Mouse (Mus musculus): Measurements from ENCODE around the gene Grn. TPM values are rescaled to one million over a fixed set of nuclear protein-coding genes. Genes with fewer than 3 reads are reported as not detected.

Grn gene
- polyA plus RNA-seq, 2 experiments, result 28.9 to 34.1 TPM

- peak; percentile 17; the same call in 1 of the 2 replicates for ATAC-seq (ENCODE audit: insufficient read depth)
- peaks cover 19% of the 10 kb centered on the region for H3K27me3 ChIP-seq (ENCODE audit: control insufficient read depth, insufficient read depth, low read length)
These were observed 4.3 kb downstream of the Grn start for GRCm38 (mm10) chr11:102434406-102434805.

GRCm38 (mm10) chr11:102434816-102435705 lies 4.9 kb downstream of the Grn start:
- 79% methylated on average over 11 of the region's 11 CpGs for WGBS (ENCODE audit: insufficient replicate concordance)
- H3K4me1 ChIP-seq (replicated peaks; ENCODE audit: control insufficient read depth in 2 of 2, insufficient read depth in 2 of 2, low read length in 1 of 2), result peaks cover 0 to 6% of the 10 kb centered on the region in 2 experiments; a peak in 2 of 4 replicates

More at GRCm38 (mm10) chr11:102434406-102434805, 4.3 kb downstream of the Grn start:
- Histone ChIP-seq H3K4me1 (replicated peaks; ENCODE audit: control insufficient read depth in 2 of 2, insufficient read depth in 2 of 2, low read length in 1 of 2) (peaks cover 5 to 12% of the 10 kb centered on the region in 2 experiments; a peak in 3 of 4 replicates), H3K27ac (no peak overlapping the region), H3K9ac (replicated peaks) (no peak overlapping the region), H3K4me3 (ENCODE audit: insufficient read depth in 1 of 2, low read depth in 2 of 2, low read length in 2 of 2) (no peak overlapping the region), H3K36me3 (replicated peaks; ENCODE audit: control insufficient read depth, insufficient read depth, low read depth) (no peaks in the 10 kb centered on the region), H3K9me3 (ENCODE audit: control insufficient read depth, low read length) (no peaks in the 10 kb centered on the region), H3K4me2 (ENCODE audit: low read depth) (no peak overlapping the region)
- TF ChIP-seq EP300 (IDR thresholded peaks at IDR 0.05; ENCODE audit: low read depth) (no peak), CTCF (IDR thresholded peaks at IDR 0.05; ENCODE audit: low read depth) (peak; percentile 98)
- 16% methylated on average over 7 of the region's 7 CpGs for WGBS (ENCODE audit: insufficient replicate concordance)
- peak; percentile 62 to 74 (median 66) for DNase-seq (ENCODE audit: low read depth in 3 of 3, low spot score in 3 of 3)

GRCm38 (mm10) chr11:102435754-102436470 lies 5.8 kb downstream of the Grn start:
- WGBS (ENCODE audit: insufficient replicate concordance), result 79% methylated on average over 18 of the region's 18 CpGs
- Histone ChIP-seq H3K4me1 (replicated peaks; ENCODE audit: control insufficient read depth in 2 of 2, insufficient read depth in 2 of 2, low read length in 1 of 2) (0 out of 4 replicates have a peak, but pooled peaks cover 0 to 6% of the 10 kb centered on the region in 2 experiments), H3K9me3 (ENCODE audit: control insufficient read depth, low read length) (no peaks in the 10 kb centered on the region), H3K27me3 (ENCODE audit: control insufficient read depth, insufficient read depth, low read length) (peaks cover 23% of the 10 kb centered on the region), H3K27ac (no peak overlapping the region), H3K9ac (replicated peaks) (no peak overlapping the region), H3K4me2 (ENCODE audit: low read depth) (no peak overlapping the region), H3K4me3 (ENCODE audit: insufficient read depth in 1 of 2, low read depth in 2 of 2, low read length in 2 of 2) (no peak overlapping the region), H3K36me3 (replicated peaks; ENCODE audit: control insufficient read depth, insufficient read depth, low read depth) (no peaks in the 10 kb centered on the region)
- no peak for TF ChIP-seq CTCF (IDR thresholded peaks at IDR 0.05; ENCODE audit: low read depth)
- TF ChIP-seq EP300 (IDR thresholded peaks at IDR 0.05; ENCODE audit: low read depth), result no peak
- no peak for DNase-seq (ENCODE audit: low read depth in 3 of 3, low spot score in 3 of 3)
- no peak for ATAC-seq (ENCODE audit: insufficient read depth)

More at GRCm38 (mm10) chr11:102434816-102435705, 4.9 kb downstream of the Grn start:
- DNase-seq (ENCODE audit: low read depth in 3 of 3, low spot score in 3 of 3) (no peak), ATAC-seq (ENCODE audit: insufficient read depth) (no peak)
- H3K9ac ChIP-seq (replicated peaks), result no peak overlapping the region
- no peak for TF ChIP-seq EP300 (IDR thresholded peaks at IDR 0.05; ENCODE audit: low read depth)
- no peak for TF ChIP-seq CTCF (IDR thresholded peaks at IDR 0.05; ENCODE audit: low read depth)
- H3K4me3 ChIP-seq (ENCODE audit: insufficient read depth in 1 of 2, low read depth in 2 of 2, low read length in 2 of 2), result no peak overlapping the region
- peaks cover 23% of the 10 kb centered on the region for H3K27me3 ChIP-seq (ENCODE audit: control insufficient read depth, insufficient read depth, low read length)
- no peak overlapping the region for H3K4me2 ChIP-seq (ENCODE audit: low read depth)
- no peaks in the 10 kb centered on the region for H3K36me3 ChIP-seq (replicated peaks; ENCODE audit: control insufficient read depth, insufficient read depth, low read depth)
- H3K27ac ChIP-seq, result no peak overlapping the region
- no peaks in the 10 kb centered on the region for H3K9me3 ChIP-seq (ENCODE audit: control insufficient read depth, low read length)

GRCm38 (mm10) chr11:102436471-102436790 lies 6.3 kb downstream of the Grn start:
- Histone ChIP-seq H3K27ac (no peak overlapping the region), H3K27me3 (ENCODE audit: control insufficient read depth, insufficient read depth, low read length) (peaks cover 23% of the 10 kb centered on the region), H3K4me3 (ENCODE audit: insufficient read depth in 1 of 2, low read depth in 2 of 2, low read length in 2 of 2) (no peak overlapping the region), H3K9me3 (ENCODE audit: control insufficient read depth, low read length) (no peaks in the 10 kb centered on the region), H3K4me2 (ENCODE audit: low read depth) (no peak overlapping the region), H3K4me1 (replicated peaks; ENCODE audit: control insufficient read depth in 2 of 2, insufficient read depth in 2 of 2, low read length in 1 of 2) (0 out of 4 replicates have a peak, but pooled peaks cover 0 to 3% of the 10 kb centered on the region in 2 experiments), H3K9ac (replicated peaks) (no peak overlapping the region), H3K36me3 (replicated peaks; ENCODE audit: control insufficient read depth, insufficient read depth, low read depth) (no peaks in the 10 kb centered on the region)
- ATAC-seq (ENCODE audit: insufficient read depth), result no peak
- WGBS (ENCODE audit: insufficient replicate concordance), result 74% methylated on average over 10 of the region's 10 CpGs
- DNase-seq (ENCODE audit: low read depth in 3 of 3, low spot score in 3 of 3), result no peak
- no peak for TF ChIP-seq CTCF (IDR thresholded peaks at IDR 0.05; ENCODE audit: low read depth)
- TF ChIP-seq EP300 (IDR thresholded peaks at IDR 0.05; ENCODE audit: low read depth), result no peak
